Mouse (Mus musculus) neural tube, embryonic 10.5 days (tissue): ENCODE results near the gene Tmem269.

Experiments
- DNase-seq: peaks from one replicate; pipeline ENCODE4 v3.0.0-alpha.2; 2017; ENCODE audit warnings: low spot score; ENCODE audit errors: extremely low spot score

The Tmem269 gene

DNA sequence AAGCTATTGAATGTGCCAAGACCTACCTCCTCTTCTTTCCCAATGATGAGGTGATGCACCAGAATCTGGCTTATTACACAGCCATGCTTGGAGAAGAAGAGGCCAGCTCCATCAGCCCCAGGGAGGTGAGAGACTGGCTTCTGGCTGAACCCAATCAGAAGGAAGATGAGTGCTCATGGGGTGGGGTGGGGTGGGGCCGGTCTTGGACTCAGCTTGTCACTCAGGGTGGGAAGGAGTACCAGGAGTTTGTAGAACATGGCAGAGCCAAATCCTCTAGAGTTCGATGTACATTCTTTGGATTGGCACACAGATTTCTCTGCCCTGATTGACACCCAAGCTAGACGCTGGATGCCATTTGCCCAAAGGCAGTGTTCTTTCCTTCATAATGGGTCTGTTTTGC lies 20.6 kb upstream of the Tmem269 start:
- DNase-seq = no peak

GRCm38 (mm10) chr4:119234348-119234747 lies 16.3 kb upstream of the Tmem269 start:
- no peak for DNase-seq

GRCm38 (mm10) chr4:119233256-119233901 lies 15.4 kb upstream of the Tmem269 start:
- DNase-seq = peak; percentile 61

DNA sequence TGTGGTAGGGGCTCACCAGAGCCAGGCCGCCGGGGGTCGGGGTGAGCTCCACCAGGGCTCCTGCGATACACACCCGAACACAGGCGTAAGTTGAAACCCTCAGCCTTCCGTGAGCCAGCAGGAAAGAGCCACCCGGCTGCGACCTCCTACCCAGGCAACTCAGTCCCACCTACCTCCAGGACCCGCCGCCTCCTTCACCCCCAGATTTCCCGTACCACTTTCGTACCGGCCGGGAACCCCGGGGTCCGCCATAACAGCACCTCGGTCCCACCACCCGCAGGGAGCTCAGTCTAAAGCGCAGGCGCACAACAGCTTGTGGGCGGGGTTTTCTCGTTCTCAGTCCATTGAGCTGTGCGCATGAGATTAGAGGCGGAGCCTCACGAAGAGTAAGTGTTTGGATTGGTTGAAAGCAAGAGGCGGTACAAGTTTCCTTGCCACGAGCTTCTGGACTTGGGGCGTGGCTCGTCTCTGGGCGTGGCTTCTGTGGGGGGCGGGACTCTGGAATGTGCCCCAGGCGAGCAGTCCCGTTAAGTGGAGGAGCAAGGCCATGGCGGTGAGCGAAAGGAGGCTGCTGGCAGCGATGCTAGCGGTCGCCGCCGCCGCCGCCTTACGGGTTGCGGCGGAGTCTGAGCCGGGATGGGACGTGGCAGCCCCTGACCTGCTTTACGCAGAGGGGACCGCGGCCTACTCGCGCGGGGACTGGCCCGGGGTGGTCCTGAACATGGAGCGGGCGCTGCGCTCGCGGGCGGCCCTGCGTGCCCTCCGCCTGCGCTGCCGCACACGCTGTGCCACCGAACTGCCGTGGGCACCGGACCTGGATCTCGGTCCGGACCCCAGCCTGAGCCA lies 14.6 kb upstream of the Tmem269 start, which contains the start of the genes AU022252 and P3h1:
Gene AU022252 (minus strand): TSS at position 303 of the 846 bp plus-strand sequence.
Gene P3h1 (plus strand): TSS at position 506 of the 846 bp plus-strand sequence.
- peak; percentile 95 for DNase-seq

DNA sequence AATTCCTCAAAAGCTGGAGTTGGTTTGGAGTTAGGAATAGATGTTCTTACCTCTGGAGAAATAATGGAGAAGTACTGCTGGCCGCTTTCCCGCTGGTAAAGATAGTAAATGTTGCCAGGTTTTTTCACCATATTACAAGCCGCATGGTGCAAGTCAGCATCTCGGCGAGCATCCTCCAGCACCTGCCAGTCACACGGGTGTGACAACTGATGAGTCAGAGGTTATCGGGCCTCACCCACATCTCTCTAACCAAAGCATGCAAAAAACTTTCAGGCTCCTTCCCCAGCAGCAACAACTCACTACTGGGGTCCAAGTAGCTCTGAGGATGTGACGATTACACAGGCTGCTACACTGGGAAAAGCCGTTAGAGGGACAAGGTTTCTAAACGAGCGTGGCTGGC lies 8.7 kb upstream of the Tmem269 start:
- DNase-seq = no peak

DNA sequence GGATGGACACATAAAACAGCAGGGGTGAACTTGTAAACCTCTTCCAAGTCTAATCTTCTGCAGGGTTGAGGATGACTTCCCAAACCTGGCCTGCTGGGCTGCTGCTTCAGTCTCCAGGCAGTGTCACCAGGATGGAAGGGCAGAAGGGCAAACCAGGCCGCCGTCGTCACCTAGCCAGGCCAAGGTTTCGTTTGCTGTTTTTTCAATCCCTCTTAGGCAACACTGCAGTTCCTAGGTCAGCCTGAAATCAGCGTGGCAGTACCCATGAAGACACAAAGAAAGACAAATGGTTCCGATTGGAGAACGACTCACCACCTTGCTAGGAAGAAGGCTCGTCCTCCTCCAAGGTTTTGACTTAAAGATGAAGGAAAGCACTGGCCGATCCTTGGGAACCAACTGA lies 7.7 kb upstream of the Tmem269 start:
- DNase-seq = no peak

- no peak for DNase-seq
Observed at GRCm38 (mm10) chr4:119224534-119224933, 6.5 kb upstream of the Tmem269 start.

DNA sequence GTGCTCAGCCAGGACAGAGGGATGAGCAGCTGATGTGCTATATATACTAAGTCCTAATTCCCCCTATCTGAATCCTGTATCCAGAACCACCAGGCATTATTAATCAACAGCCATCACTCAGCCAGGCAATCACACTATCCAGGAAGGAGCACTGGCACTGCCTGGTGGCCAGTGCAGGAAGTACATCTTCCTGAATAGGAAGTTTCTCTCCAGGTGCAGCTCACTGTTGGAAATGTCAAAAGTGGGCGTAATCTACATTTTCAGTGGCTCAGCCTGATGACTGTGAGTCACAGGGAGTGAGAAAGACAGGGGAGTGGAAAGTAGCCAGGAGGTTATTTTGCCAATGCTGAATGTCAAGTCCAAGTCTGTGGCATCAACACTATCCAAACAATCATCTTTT lies 5.7 kb upstream of the Tmem269 start:
- peak; percentile 30 for DNase-seq

GRCm38 (mm10) chr4:119216667-119217066 lies 1.4 kb downstream of the Tmem269 start:
- DNase-seq = no peak

- peak; percentile 52 for DNase-seq
Observed at GRCm38 (mm10) chr4:119204672-119205071, 13.3 kb downstream of the Tmem269 start.

DNA sequence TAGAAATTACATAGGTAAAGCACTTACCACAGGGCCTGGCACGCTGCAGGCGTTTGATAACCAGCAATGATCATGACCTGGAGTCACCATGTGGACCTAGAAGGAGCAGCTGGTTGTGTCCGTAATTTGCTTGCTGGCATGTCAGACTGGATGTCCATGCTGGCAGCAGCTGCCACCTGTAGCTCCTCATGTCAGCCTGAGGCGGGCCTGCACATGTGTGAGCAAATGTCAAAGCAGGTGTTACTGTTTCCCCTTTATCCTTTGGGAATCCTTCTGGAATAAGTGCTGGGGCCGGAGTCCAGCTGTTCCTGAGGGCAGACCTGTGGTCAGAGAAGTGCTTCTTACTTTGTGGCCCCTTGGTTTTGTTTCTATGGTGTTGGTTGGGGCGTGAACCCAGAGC lies 19.9 kb downstream of the Tmem269 start:
- DNase-seq = no peak

- DNase-seq = no peak
Observed at GRCm38 (mm10) chr4:119195582-119196320, 22.3 kb downstream of the Tmem269 start.

DNA sequence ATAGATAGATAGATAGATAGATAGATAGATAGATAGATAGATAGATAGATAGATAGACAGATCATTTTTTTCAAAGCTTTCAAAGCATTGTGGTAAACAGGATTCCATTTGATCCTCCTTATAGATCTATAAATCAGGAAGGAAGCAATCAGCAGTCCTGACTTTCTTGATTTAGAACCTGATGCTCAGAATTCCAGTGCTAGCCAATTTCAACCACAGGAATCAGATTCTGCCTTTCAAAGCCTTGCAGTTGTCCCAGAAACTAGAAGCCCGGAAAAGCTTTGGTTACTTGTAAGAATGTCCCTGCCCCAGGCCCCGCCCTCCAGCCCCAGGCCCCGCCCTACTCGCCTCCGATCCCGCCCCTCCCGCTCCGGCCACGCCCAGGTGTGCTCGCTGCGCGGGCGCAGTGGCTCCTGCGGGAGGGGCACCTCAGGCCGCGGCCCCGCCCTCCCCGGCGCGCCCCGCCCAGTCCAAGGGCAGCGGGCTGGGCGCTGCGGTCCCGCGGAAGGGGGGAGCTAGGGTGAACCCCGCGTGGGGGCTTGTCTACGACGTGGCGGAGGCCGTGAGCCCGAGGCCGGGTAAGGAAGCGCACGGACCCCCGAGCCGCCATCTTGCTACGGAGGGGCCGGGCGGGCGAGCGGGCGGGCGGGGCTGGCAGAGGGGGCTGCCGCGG lies 23.0 kb downstream of the Tmem269 start, which contains the start of gene Svbp:
Gene Svbp (plus strand): TSS at position 398 of the 673 bp plus-strand sequence.
- peak; percentile 95 for DNase-seq

GRCm38 (mm10) chr4:119192757-119193156 lies 25.3 kb downstream of the Tmem269 start:
- DNase-seq = no peak

- DNase-seq = no peak
Observed at GRCm38 (mm10) chr4:119191273-119191672, 26.7 kb downstream of the Tmem269 start.

DNA sequence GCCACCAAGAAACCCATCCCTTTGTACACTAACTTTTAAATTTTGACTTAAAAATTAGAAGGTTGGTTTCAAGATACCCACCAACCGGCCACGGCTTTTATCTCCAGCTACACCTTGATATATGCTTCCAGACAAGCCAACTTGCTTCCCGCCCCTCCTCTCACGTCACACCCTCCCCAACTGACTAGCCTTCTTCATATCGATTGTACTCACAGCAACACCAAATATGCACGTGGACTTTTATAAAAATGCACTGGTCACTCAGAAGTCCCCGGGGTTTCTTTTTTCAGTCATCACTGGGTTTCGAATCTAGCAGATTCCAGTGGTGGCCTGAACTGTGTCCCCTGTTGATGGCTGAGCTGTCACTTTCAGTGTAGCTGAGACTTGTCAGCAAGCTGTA lies 27.4 kb downstream of the Tmem269 start:
- no peak for DNase-seq

DNA sequence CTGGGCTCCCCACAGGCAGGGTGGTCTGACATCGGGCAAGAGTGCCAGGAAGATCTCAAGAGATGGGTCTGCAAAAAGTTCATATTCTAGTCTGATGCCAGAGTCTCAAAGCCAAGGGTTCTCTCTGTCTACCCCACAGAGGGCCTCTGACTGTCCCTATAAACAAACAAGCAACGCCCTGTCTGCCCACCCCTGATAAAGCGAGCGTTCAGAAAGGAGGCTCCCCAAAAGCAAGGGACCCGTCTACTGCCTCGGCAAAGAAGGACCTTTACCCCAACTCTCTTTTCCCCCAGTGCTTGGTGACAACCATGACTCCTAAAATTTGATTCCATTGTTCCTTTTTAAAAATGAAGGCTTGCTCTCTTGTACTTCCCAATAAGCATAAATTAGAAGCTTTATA lies 28.2 kb downstream of the Tmem269 start, which contains the start of gene Ermap:
Gene Ermap (minus strand): TSS at position 148 of the 400 bp plus-strand sequence.
- no peak for DNase-seq

GRCm38 (mm10) chr4:119189392-119189791 lies 28.6 kb downstream of the Tmem269 start:
- no peak for DNase-seq

GRCm38 (mm10) chr4:119188060-119188785 lies 29.8 kb downstream of the Tmem269 start:
- DNase-seq = no peak

GRCm38 (mm10) chr4:119185771-119186170 lies 32.2 kb downstream of the Tmem269 start:
- no peak for DNase-seq
